Mouse (Mus musculus) urinary bladder, postnatal 4 days (tissue): ENCODE results near the gene Coro7.
A peak's percentile ranks its signal among the peaks of the same experiment; 100 is the strongest.
"Not testable (repeated sequence)": the region's sequence is repeated elsewhere in the genome, so short reads cannot be mapped to it uniquely, and the experiment has no call there.

Source experiments
- DNase-seq, 2 experiments: peaks; one replicate each; pipeline ENCODE4 v3.0.0; 2021 to 2022; ENCODE audit warnings: low spot score in 2 of 2

Coro7 gene

DNA sequence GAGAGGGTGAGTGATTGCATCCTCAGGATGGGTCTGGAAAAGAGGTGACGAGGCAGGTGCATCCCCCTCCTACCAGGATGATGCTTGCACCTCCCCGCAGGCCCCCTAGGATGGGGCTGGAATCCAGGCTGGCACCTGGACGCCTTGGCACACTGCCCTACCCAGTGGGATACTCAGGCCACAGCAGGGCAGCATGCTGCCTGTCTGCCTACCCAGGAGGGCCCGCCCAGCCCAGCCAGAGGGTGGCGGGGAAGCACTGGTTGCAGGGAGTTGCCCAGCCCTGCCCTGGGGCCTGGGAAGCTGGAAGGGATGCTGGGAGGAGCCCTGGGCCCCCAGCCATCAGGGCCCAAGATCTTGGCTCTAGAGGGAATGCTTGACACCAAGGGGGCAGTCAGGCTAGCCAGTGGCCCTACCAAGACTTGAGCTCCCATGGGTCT lies 84.0 kb downstream of the Coro7 start:
- DNase-seq = peak in 1 of 2 experiments; percentile 56

DNA sequence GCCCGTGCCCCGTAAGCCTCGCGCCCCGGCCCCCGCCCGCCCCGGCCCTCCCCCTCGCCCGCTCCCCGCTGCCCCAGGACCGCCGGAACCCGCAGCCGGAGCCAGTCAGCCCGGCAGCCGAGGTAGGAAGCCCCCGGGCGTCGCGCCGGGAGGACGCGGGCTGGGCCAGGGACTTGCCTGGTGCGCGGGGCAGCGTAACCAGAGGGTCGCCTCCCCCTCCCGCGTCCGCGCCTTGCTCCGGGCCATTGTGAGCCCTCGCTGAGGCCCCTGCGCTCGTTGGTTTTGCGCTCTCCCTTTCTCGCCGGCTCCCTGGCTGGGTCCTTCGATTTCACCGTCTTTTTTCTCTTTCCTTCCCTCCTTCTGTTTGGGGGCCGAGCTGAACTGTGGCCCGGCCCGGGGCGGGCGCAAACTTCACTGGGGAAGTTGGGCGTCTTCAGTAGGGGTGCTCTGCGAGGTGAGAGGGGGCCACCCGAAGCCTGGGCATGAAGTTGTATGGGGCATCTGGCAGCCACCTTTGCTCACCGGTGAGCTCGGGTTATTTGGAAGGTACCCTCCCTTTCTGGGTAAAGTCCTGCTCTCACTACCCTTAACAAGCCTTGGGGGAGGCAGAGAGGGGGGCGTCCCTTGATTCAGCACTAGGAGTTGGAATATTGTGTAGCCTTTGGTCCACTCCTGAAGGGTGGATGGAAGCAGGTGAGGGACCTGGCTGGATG lies 84.6 kb downstream of the Coro7 start:
- peak in 1 of 2 experiments; percentile 40 for DNase-seq

DNA sequence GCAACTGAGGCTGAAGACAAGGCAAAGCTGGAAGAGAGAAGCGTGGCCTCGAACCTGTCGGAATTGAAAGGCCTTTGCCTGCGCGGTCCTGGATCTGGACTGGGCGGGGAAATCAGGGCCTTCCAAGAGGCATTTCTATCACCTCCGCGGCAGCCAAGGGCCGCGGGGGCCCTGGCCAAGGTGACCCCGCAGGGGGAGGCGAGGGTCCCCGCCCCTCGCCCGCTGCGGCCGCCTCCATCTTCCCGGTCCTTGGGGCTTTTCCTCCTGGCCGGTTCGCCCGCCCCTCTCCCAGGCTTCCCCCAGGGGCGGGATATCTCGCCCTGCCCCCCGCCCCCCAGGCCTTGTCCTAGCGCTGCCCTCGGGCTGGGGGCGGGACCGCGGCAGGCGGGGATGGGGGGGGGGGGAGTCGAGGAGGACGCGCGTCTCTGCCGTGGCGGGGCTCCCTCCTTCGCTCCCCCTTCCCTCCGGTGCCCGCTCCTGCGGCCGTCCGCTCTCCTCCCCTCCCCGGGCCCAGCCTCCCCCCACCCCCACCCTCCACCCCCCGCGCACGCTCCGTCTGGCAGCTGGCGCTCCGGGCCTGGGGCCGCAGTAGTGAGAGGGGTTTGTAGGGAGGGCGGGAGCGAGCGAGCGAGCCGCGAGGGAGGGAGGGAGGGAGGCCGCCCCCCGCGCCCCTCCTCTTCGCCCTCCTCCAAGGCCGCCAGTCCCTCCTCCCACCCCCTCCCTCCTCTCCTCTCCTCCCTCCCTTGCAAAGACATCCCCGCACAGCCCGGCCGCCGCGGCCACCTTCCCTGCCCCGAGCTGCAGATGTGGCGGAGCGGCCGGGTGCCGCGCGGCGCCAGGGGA lies 85.4 kb downstream of the Coro7 start, which contains the start of gene Glis2:
Gene Glis2, plus strand, starts transcription at position 743 of the 843 bp plus-strand sequence.
- DNase-seq = peak in 1 of 2 experiments; percentile 69

DNA sequence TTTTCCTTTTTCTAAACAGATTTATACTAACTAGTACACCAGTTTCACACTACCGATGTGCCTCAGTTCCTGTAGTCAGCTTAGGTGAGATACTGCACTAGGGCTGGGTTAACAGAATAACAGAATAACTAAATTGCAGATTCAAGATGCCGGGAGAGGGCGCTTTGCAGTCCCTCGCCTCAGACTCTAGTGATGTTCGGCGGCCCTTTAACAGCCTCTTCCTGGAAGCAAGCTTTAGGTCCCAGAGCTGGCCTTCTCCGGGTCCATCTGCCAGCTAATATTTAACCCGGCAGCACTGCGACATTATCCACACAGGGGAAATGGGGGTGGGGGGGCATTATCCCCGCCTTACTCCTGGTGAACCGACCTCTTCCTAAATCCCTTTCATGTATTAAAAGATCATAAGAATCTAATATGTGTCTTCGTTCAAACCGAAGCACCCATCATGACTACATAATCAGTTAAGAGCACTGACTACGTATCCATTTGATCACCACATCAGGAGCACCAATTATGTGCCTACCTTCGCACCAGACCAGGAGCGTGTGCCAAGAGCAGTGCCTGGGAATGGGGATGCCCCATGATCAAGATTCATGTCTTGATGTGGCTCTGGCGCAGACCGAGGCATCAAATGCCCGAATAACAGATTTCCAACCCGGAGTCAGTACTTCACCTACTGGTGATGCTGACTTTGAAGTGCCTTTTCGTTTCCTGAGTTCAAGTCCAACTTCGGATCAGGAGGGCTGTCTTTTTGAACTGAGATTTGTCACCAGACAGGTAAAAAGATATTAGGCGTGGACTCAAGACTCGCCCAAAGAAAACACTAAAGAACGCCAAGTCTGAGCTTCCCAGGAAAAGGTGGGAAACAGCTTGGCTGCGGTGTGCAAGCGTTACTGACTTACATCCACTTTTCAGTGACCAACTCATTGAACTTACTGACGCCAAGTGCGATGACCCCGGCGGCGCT lies 86.4 kb downstream of the Coro7 start:
- DNase-seq = peak in 1 of 2 experiments; percentile 48

DNA sequence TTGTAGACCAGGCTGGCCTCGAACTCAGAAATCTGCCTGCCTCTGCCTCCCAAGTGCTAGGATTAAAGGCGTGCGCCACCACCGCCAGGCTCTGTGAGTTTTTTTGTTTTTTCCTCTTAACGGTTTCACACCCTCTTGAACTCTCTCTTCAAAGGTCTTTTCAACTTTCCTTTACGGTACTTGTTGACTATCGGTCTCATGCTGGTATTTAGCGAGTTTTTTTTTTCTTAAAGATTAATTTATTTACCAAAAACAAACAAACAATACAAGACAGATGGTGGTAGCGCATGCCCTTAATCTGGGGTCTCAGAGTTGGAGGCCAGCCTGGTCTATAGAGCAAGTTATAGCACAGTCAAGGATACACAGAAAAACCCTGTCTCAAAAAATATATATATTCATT lies 89.3 kb downstream of the Coro7 start:
- DNase-seq = no peak

DNA sequence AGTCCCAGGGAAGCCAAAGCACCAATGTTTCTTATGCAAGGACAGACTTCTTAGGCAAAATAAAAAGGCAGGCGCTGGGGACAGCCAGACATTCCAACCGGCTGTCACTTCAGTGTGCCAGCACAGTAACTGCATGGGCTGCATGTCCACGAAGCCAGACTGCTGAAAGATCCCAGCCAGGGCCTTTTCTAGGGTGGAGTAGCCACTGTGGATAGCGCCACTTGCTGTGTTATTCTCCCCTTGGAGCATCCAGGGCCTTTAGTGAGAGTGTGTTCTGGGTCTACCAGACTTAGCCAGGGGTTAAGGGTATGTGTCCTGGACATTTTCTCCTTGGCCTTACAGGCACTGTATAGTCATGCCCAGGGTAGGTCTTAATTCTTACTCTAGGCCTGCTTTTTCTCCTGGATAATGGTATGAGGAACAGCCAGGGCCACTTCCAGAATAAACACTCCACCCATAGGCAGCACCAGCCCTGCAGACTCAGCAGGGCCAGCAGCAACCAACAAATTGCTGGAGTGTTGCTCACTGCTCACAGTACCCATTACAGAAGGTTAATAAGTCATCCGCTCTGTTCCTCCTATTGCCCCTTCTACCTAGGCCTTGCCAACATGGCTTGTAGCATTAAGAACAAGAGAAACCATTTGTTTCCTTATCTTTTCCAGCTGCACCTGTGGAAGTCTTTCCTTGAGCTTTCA lies 91.9 kb downstream of the Coro7 start:
- DNase-seq = no peak

DNA sequence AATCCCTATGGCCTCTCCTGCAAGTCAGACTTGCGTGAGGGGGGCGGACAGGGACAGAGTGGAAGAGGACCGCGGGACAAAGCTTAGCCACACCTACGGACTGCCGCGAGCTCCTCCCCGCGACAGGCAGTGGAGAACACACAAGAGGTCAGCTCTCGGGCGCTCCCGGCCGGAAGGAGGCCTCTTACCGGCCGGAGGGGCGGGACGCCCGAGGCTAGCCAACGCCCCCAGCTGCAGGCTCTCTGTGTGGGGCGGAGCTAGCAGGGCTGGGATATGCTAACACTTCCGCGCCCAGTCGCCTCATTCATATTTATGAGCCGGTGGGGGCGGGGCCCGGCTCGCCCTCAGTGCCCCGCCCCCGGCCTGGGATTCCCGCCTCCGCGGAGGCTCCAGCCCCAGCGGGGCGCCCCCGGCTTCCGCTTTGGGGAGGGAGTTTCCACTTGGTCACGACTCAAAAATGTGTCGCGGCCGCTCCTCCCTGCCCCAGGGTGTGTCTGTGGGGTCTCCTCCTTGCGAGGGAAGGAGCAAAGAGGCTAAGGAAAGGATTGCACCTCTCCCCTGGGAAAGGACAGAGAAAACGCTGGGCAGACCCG lies 93.0 kb downstream of the Coro7 start:
- DNase-seq = peak; percentile 97 to 99

DNA sequence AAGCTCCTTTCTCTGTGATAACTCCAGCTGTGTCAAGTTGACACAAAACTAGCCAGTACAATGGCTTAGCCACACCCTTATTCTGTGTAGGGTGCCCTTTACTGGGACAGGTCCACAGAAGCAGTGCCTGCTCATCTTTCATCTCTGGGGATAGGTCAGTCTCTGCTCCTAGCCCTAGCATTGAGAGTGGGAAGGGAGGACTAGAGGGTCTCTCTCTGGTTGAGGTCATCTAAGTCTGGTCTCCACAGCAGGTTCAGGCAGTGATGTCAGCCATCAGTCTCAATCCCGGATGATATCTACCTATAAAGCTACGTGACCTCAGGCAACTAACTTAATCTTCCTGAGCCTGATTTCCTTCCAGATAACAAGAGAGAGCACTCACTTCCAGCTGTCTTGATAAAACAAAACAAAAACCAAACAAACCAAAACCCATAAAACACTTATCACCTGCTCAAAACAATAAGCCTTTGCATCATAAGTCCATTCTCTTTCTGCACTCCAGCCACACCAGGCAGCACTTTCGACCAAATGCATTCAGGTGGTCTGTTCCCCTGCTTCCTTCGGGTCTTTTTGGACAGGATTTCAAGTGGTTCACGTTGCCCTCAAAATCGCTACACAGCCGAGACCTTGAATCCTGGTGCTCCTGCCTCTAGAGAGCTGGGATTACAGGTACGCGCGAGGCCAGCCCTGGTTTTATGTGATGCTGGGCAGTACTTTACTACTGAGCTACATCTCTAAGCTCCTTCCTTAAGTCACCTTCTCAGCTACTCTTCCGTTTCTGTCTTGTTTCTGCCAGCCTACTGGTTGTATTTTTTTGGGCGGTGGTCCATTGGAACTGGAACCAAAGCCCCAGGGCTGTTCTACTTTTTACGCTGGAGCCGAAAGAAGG lies 93.7 kb downstream of the Coro7 start:
- DNase-seq = no peak

DNA sequence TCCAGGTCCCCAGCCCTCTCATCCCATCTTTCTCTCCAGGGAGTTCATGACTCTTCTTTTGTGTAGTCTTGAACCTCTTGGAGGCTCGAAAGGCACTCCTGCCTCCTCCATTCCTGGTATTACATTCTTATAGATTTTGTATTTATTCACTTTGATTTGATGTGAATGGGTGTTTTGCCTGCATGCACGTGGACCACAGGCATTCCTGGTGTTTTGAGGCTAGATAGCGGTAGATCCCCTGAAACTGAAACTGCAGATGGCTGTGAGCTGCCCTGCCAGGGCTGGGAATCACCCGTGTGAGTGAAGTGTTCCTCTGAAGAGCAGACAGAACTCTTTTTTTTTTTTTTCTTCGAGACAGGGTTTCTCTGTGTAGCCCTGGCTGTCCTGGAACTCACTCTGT lies 95.1 kb downstream of the Coro7 start:
- no peak for DNase-seq

DNA sequence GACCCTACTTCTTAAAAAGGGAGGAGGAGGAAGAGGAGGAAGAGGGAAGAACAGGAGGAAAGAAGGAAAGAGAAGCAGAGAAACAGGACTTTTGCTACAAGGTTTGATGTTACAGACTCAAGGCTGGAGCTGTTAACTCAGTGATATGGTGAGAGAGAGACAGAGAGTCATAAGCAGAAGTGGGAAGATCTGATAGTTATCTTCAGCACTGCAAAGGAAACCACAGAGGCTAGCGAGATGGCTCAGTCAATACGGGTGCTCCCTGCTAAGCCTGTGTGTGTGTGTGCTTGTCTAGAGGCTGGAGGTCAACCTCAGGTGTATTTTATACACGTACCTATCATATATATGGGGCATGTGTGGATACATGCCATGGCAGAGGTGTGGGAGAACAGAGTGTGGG lies 95.8 kb downstream of the Coro7 start:
- no peak for DNase-seq

DNA sequence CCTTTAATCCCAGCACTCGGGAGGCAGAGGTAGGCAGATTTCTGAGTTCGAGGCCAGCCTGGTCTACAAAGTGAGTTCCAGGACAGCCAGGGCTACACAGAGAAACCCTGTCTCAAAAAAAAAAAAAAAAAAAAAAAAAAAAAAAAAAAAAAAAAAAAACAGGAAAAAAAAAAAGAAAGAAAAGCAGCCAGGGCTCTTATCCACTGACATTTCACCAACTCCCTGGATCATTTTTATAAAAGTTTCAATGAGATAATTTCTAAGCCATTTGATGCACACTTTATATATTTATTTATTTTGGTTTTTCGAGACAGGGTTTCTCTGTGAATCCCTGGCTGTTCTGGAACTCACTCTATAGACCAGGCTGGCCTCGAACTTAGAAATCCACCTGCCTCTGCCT lies 98.4 kb downstream of the Coro7 start:
- DNase-seq = not testable (repeated sequence)

DNA sequence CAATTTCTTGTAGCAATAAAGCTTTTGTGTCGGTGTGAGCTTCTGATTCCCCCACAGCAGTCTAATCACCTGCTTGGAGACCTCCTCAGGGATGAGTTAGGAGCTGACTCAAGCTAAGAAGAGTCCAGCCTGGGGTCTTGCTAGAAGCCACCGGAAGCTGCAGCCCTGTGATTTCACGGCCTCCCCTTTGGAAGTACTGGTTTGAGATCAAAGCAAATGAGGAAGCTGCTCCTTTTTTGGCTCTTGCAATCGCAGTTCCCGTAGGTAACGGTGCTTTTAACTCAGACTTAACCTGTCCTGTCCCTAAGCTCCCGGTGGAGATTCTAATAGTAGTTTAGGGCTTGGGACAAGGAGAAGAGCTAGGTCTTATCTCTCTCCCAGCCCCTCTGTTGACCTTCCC lies 100.9 kb downstream of the Coro7 start:
- DNase-seq = no peak

DNA sequence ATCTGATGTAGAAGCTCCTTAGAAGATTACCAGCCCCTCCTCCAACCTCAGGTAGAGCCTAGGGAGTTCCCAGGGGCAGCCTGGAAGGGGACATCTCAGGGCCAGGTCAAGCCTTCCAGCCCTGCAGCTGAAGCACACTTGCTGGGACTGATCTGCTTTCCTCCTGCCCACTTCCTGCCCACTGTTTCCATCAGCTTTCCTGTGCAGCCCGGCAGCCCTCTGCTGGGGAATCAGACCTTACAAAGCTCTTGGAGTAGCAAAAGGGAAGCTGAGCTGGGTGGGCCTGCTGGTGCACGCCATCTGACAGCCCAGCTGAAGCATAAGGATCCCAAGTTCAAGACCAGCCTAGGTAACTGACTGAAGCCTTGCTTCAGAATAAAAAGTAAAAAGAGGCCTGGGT lies 102.7 kb downstream of the Coro7 start:
- DNase-seq = no peak
